In the genomic region with DNA sequence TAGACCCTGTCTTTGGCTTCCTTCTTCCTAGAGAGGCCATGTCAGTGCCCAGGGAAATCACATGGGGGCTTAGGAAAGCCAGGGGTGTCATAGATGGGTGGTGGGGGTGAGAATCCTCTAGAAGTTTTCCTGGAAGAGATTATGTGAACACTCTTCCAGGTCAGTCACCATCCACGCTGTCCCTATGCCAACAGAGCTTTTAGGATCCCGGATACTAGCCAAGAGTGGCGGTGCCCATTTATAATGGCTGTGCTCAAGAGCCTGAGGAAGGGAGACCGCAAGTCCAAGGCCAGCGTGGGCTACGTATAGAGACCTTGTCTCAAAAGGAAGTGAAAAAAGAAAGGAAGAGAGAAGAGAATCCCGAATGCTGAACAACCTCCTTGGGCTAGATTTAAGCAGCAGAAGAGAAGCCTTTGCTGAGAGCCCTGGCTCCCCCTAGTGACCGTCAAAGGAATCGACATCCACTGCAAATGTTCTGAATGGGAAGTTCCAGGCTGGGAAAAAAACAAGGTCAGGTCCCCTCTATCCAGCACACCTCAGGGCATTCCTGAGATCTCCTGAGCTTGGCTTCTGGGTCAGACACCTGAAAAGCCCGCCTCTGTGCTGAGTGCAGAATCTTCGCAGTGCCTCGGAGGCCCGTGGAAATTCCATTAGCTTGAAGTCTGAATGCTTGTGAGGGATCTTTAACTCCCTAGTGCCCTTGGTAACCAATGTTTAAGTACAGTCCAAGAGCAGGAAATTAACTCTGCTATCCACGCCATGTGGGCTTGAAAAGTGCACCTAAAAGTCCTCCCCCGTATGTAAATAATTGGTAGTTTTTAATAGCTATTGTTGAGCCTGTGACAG, we compare ENCODE assay signal across 8 mouse cellular contexts. TPM values are rescaled to one million over a fixed set of nuclear protein-coding genes. Genes with fewer than 3 reads are reported as not detected.
DNase-seq lines count a peak whose midpoint lies in the region; ATAC-seq and TF ChIP-seq lines count a peak whose summit lies in the region.

No protein-coding gene starts in this region.

- TF ChIP-seq CTCF in embryonic fibroblast, embryonic 13.5 days (IDR thresholded peaks at IDR 0.05; ENCODE audit: borderline replicate concordance, insufficient read depth, low read length), result 0 out of 2 replicates have a peak, but pooled peaks have one; percentile 34

- H3K4me3 ChIP-seq in embryonic fibroblast, embryonic 13.5 days (ENCODE audit: insufficient read depth, low read length), result no peak overlapping the region
- H3K4me3 ChIP-seq in hindbrain, embryonic 11.5 days (ENCODE audit: low read depth, low read length), result no peak overlapping the region

- H3K4me1 ChIP-seq in embryonic fibroblast, embryonic 13.5 days (ENCODE audit: control insufficient read depth, insufficient read depth, low read length), result no peaks in the 10 kb centered on the region
- H3K4me1 ChIP-seq in hindbrain, embryonic 11.5 days (replicated peaks; ENCODE audit: control insufficient read depth, insufficient read depth, low read length), result no peaks in the 10 kb centered on the region

- no peaks in the 10 kb centered on the region for H3K36me3 ChIP-seq in hindbrain, embryonic 11.5 days (ENCODE audit: control insufficient read depth, insufficient read depth, low read length)

- 31% methylated on average over 15 of the region's 15 CpGs for WGBS in hindbrain, embryonic 11.5 days

- no peak overlapping the region for H3K4me2 ChIP-seq in hindbrain, embryonic 11.5 days (replicated peaks; ENCODE audit: low read depth, low read length)

- no peak for TF ChIP-seq POLR2A in embryonic fibroblast, embryonic 13.5 days (IDR thresholded peaks at IDR 0.05; ENCODE audit: low read depth, low read length)

- H3K27ac ChIP-seq in embryonic fibroblast, embryonic 13.5 days (ENCODE audit: insufficient read depth, low read length), result no peak overlapping the region
- H3K27ac ChIP-seq in hindbrain, embryonic 11.5 days (ENCODE audit: low read depth, low read length), result no peak overlapping the region

- peak; percentile 38; the same call in 1 of the 2 replicates for ATAC-seq in hindbrain, embryonic 11.5 days (ENCODE audit: low FRiP score)

- H3K9me3 ChIP-seq in hindbrain, embryonic 11.5 days (ENCODE audit: control insufficient read depth, low read length), result no peaks in the 10 kb centered on the region

- H3K9ac ChIP-seq in hindbrain, embryonic 11.5 days (ENCODE audit: low read depth, low read length), result no peak overlapping the region

- peak; percentile 78 for DNase-seq in ES-CJ7 (ENCODE audit: low read depth, low spot score)
- peak; percentile 86 for DNase-seq in brain, adult 2 months (ENCODE audit: low read depth, low spot score)
- DNase-seq in hindbrain, embryonic 11.5 days (ENCODE audit: low spot score), result peak; percentile 80
- DNase-seq in layer of hippocampus, adult 9-11 months, result peak; percentile 38
- peak; percentile 54 for DNase-seq in lung, postnatal 25 days (ENCODE audit: low spot score)
- peak; percentile 38 for DNase-seq in retina, postnatal 7 days (ENCODE audit: low read depth, low spot score)
- peak; percentile 27 to 71 for DNase-seq in urinary bladder, postnatal 4 days (ENCODE audit: low spot score in 2 of 2)

- H3K27me3 ChIP-seq in hindbrain, embryonic 11.5 days (ENCODE audit: control insufficient read depth, insufficient read depth, low read length), result no peaks in the 10 kb centered on the region

RNA-seq across cellular contexts. Expression of a gene that starts 50.5 kb away (rescaled TPM):
- polyA plus RNA-seq in embryonic fibroblast, embryonic 13.5 days (2011; ENCODE audit: insufficient read length, low read depth, missing spikeins), result not detected in 2 replicates
- 15.5 and 15.9 TPM in 2 replicates for polyA plus RNA-seq in hindbrain, embryonic 11.5 days (2014; fragmentation: Nextera tagmentation; extraction: Ambion mirVana)

Comparison
In these comparisons a context has a peak if more than half of its experiments do, and no peak if none do; other contexts are left out.
1. RNA of a gene that starts 50.5 kb away (polyA plus RNA-seq): 15.5 to 15.9 TPM in hindbrain, embryonic 11.5 days; not detected in embryonic fibroblast, embryonic 13.5 days; every median in the first group is over 10 times any median in the second.
2. Peak in every context shown above with its lines, with median percentiles within 50 percentile points of each other: DNase-seq.